Mouse (Mus musculus): Measurements from ENCODE around the gene Olfm1.

- TF ChIP-seq CTCF (conservative IDR thresholded peaks at IDR 0.05; ENCODE audit: low read length) = no peak
- no peak for TF ChIP-seq POU5F1 (IDR thresholded peaks at IDR 0.05; ENCODE audit: borderline replicate concordance, low read length)
- TF ChIP-seq NANOG (IDR thresholded peaks at IDR 0.05; ENCODE audit: borderline replicate concordance, low read length) = no peak
Measured at GRCm38 (mm10) chr2:28204677-28205466, 12.1 kb downstream of the Olfm1 start.

Data from E14TG2a.4 (cell line).